Comparison of ENCODE assay signal across 14 mouse cellular contexts in the genomic region with DNA sequence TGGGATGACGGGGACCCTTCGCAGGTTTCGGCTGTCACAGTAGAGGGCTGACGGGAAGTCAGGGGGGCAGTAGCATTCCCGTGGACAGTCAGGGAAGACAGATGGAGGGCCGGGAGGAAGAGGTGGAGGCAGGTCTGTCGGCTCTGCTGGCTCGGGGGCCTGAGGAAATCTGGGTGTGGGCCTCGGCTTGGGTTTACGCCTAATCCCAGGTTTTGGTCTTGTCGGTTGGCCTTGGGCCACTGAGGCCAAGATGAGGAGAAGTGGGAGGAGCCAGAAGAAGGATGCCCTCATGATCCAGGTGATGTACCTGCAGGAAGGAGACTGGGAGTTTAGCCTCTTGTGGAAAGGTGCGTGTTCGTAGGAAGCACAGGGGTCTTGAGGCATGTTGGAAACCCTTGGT.
"Had no signal": no experiment of that assay in that cellular context is flagged by ENCODE, and none has a peak within 500 bp of the region (broad histone marks: within the 10 kb centered on the region; RNA-seq: fewer than 3 reads in every experiment).

No protein-coding gene starts in this region.

- H3K9ac ChIP-seq: neural tube, embryonic 13.5 days; neural tube, embryonic 15.5 days; stomach, embryonic 15.5 days had no signal

- H3K36me3 ChIP-seq: neural tube, embryonic 13.5 days; neural tube, embryonic 15.5 days; stomach, embryonic 15.5 days had no signal

- H3K4me3 ChIP-seq: neural tube, embryonic 13.5 days; neural tube, embryonic 15.5 days; stomach, embryonic 15.5 days had no signal

- DNase-seq: retina, postnatal 1 day; right cerebral cortex, adult 18-20 months; right cerebral cortex, postnatal 25 days; right cerebral cortex, postnatal 4 days; spleen, adult 18-20 months; thymus, adult 18-20 months; thymus, adult 2 months; thymus, postnatal 14 days; thymus, postnatal 25 days; thymus, postnatal 36 days; thymus, postnatal 4 days had no signal

- H3K4me2 ChIP-seq: neural tube, embryonic 13.5 days had no signal

- H3K9me3 ChIP-seq: neural tube, embryonic 13.5 days; neural tube, embryonic 15.5 days; stomach, embryonic 15.5 days had no signal
